Mouse (Mus musculus): ENCODE measurements around the gene Mcf2. TPM values are rescaled to one million over a fixed set of nuclear protein-coding genes. Genes with fewer than 3 reads are reported as not detected.

The Mcf2 gene
- polyA plus RNA-seq, 1 experiment from 2014 or later: 1.0 TPM

GRCm38 (mm10) chrX:60055185-60055584, 123.7 kb downstream of the Mcf2 start:
- Histone ChIP-seq H3K9me3 (ENCODE audit: control insufficient read depth, low read length) (no peaks in the 10 kb centered on the region), H3K9ac (ENCODE audit: low read length) (no peak overlapping the region), H3K4me1 (ENCODE audit: control insufficient read depth, insufficient read depth, low read length) (no peaks in the 10 kb centered on the region), H3K36me3 (ENCODE audit: control insufficient read depth, insufficient read depth, low read length) (no peaks in the 10 kb centered on the region), H3K27me3 (ENCODE audit: control insufficient read depth, insufficient read depth, low read length) (no peaks in the 10 kb centered on the region), H3K4me3 (ENCODE audit: low read depth, low read length) (no peak overlapping the region), H3K27ac (ENCODE audit: low read depth, low read length) (no peak overlapping the region), H3K4me2 (no peak overlapping the region)
- ATAC-seq (ENCODE audit: low FRiP score) (no peak), DNase-seq (ENCODE audit: low spot score, missing footprints) (no peak)
- 79% methylated on average over 9 of the region's 9 CpGs for WGBS

GRCm38 (mm10) chrX:60054745-60055144, 124.1 kb downstream of the Mcf2 start:
- H3K4me1 ChIP-seq (ENCODE audit: control insufficient read depth, insufficient read depth, low read length): no peaks in the 10 kb centered on the region
- H3K27ac ChIP-seq (ENCODE audit: low read depth, low read length): no peak overlapping the region
- no peaks in the 10 kb centered on the region for H3K27me3 ChIP-seq (ENCODE audit: control insufficient read depth, insufficient read depth, low read length)
- no peak overlapping the region for H3K4me3 ChIP-seq (ENCODE audit: low read depth, low read length)
- no peak for ATAC-seq (ENCODE audit: low FRiP score)
- H3K36me3 ChIP-seq (ENCODE audit: control insufficient read depth, insufficient read depth, low read length): no peaks in the 10 kb centered on the region
- DNase-seq (ENCODE audit: low spot score, missing footprints): no peak
- H3K9ac ChIP-seq (ENCODE audit: low read length): no peak overlapping the region
- 86% methylated on average over 1 of the region's 1 CpGs for WGBS
- H3K9me3 ChIP-seq (ENCODE audit: control insufficient read depth, low read length): no peaks in the 10 kb centered on the region
- H3K4me2 ChIP-seq: no peak overlapping the region

DNA sequence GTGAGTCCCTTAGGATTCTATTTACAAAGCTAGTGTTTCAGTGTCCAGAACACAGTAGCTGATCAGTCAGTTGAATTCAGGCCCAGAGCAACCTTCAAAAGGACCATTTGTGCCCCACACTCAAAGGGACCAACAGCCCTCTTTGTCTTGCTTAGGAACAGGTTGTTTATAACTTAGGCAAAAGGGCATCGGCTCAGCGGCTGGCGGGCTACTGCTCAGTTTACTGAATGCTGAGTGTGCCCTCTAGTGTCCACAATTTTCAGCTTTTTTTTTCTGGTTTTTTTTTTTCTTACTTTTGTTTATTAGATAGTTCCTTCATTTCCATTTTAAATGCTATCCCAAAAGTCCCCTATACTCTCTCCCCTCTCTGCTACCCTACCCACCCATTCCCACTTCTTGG, 152.2 kb downstream of the Mcf2 start:
- no peaks in the 10 kb centered on the region for H3K4me1 ChIP-seq (ENCODE audit: control insufficient read depth, insufficient read depth, low read length)
- H3K36me3 ChIP-seq (ENCODE audit: control insufficient read depth, insufficient read depth, low read length): no peaks in the 10 kb centered on the region
- DNase-seq (ENCODE audit: low spot score, missing footprints): peak; percentile 86
- no peak overlapping the region for H3K9ac ChIP-seq (ENCODE audit: low read length)
- H3K9me3 ChIP-seq (ENCODE audit: control insufficient read depth, low read length): no peaks in the 10 kb centered on the region
- WGBS: 11% methylated on average over 3 of the region's 3 CpGs
- no peak overlapping the region for H3K27ac ChIP-seq (ENCODE audit: low read depth, low read length)
- H3K4me2 ChIP-seq: no peak overlapping the region
- no peak for ATAC-seq (ENCODE audit: low FRiP score)
- no peak overlapping the region for H3K4me3 ChIP-seq (ENCODE audit: low read depth, low read length)
- H3K27me3 ChIP-seq (ENCODE audit: control insufficient read depth, insufficient read depth, low read length): no peaks in the 10 kb centered on the region

DNA sequence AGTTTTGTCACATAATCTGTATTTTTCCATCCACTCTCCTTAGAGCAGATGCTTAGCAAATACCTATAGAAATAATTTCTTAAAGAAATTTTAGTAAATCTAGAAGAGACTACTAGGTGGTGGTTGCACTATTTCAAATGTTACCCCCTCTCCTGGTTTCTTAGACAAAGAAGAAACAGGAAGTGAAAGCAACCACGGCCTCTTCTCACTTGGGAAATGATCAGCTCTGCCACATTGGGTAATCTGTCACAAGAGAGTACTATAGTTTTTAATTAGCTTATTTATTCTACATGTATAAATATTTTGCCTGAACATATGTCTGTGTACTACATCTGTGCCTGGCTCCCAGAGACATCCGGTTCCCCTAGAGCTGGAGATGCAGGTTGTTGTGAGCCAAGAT, 157.3 kb downstream of the Mcf2 start:
- Histone ChIP-seq H3K9ac (ENCODE audit: low read length) (no peak overlapping the region), H3K4me2 (no peak overlapping the region), H3K36me3 (ENCODE audit: control insufficient read depth, insufficient read depth, low read length) (no peaks in the 10 kb centered on the region), H3K4me3 (ENCODE audit: low read depth, low read length) (no peak overlapping the region), H3K27ac (ENCODE audit: low read depth, low read length) (no peak overlapping the region), H3K4me1 (ENCODE audit: control insufficient read depth, insufficient read depth, low read length) (no peaks in the 10 kb centered on the region), H3K9me3 (ENCODE audit: control insufficient read depth, low read length) (no peaks in the 10 kb centered on the region), H3K27me3 (ENCODE audit: control insufficient read depth, insufficient read depth, low read length) (no peaks in the 10 kb centered on the region)
- WGBS: 89% methylated on average over 2 of the region's 2 CpGs
- DNase-seq (ENCODE audit: low spot score, missing footprints) (no peak), ATAC-seq (ENCODE audit: low FRiP score) (no peak)

DNA sequence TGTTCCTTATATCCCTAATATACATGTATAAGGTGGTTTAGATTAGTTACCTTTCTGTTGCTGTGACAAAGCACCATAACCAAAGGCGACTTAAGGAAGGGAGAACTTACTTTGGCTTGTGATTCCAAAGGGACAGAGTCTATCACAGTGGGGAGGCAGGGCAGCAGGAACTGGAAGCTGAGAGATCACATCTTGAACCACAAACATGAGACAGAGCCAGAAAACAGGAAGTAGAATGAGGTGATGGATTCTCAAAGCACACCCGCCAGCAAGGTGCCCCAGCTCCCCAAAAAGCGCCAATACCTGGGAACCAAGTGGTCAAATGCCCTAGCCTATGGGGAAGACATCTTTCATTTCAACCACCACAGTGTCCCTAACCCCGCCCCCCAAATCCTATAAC, 157.9 kb downstream of the Mcf2 start:
- H3K4me1 ChIP-seq (ENCODE audit: control insufficient read depth, insufficient read depth, low read length): no peaks in the 10 kb centered on the region
- no peak overlapping the region for H3K4me2 ChIP-seq
- no peaks in the 10 kb centered on the region for H3K9me3 ChIP-seq (ENCODE audit: control insufficient read depth, low read length)
- ATAC-seq (ENCODE audit: low FRiP score): no peak
- H3K27ac ChIP-seq (ENCODE audit: low read depth, low read length): no peak overlapping the region
- H3K4me3 ChIP-seq (ENCODE audit: low read depth, low read length): no peak overlapping the region
- H3K27me3 ChIP-seq (ENCODE audit: control insufficient read depth, insufficient read depth, low read length): no peaks in the 10 kb centered on the region
- WGBS: 87% methylated on average over 4 of the region's 4 CpGs
- no peak for DNase-seq (ENCODE audit: low spot score, missing footprints)
- no peak overlapping the region for H3K9ac ChIP-seq (ENCODE audit: low read length)
- no peaks in the 10 kb centered on the region for H3K36me3 ChIP-seq (ENCODE audit: control insufficient read depth, insufficient read depth, low read length)

GRCm38 (mm10) chrX:60014588-60014987, 164.3 kb downstream of the Mcf2 start:
- no peak overlapping the region for H3K27ac ChIP-seq (ENCODE audit: low read depth, low read length)
- 84% methylated on average over 1 of the region's 1 CpGs for WGBS
- no peak overlapping the region for H3K4me3 ChIP-seq (ENCODE audit: low read depth, low read length)
- no peak overlapping the region for H3K9ac ChIP-seq (ENCODE audit: low read length)
- no peaks in the 10 kb centered on the region for H3K9me3 ChIP-seq (ENCODE audit: control insufficient read depth, low read length)
- no peaks in the 10 kb centered on the region for H3K4me1 ChIP-seq (ENCODE audit: control insufficient read depth, insufficient read depth, low read length)
- ATAC-seq (ENCODE audit: low FRiP score) (no peak), DNase-seq (ENCODE audit: low spot score, missing footprints) (no peak)
- no peaks in the 10 kb centered on the region for H3K36me3 ChIP-seq (ENCODE audit: control insufficient read depth, insufficient read depth, low read length)
- no peaks in the 10 kb centered on the region for H3K27me3 ChIP-seq (ENCODE audit: control insufficient read depth, insufficient read depth, low read length)
- no peak overlapping the region for H3K4me2 ChIP-seq

DNA sequence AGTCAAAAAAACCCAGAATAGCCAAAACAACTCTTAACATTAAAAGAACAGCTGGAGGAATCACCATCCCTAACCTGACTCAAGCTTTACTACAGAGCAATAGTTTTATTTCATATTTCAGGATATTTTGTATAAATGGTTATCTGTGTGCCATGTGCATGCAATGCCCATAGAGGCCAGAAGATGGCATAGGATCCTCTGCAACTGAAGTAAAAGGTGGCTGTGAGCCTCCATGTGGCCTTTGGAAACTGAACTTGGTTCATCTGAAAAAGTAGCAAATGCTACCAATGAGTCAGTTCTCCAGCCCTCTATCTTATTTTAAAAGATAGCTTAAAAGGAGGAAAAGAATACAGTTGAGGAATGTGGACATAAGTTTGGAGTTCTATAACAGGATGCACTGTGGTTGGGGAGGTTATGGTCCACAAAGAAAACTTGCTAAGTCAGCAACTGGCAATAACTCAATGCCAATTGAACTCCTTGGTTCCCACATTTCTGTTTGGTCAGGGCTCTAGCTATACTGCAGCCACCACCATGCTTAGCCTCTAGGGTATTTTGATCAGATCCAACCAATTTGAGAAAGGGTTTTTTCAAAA, 165.7 kb downstream of the Mcf2 start:
- Histone ChIP-seq H3K27ac (ENCODE audit: low read depth, low read length) (no peak overlapping the region), H3K4me2 (no peak overlapping the region), H3K27me3 (ENCODE audit: control insufficient read depth, insufficient read depth, low read length) (no peaks in the 10 kb centered on the region), H3K4me1 (ENCODE audit: control insufficient read depth, insufficient read depth, low read length) (no peaks in the 10 kb centered on the region), H3K36me3 (ENCODE audit: control insufficient read depth, insufficient read depth, low read length) (no peaks in the 10 kb centered on the region), H3K9ac (ENCODE audit: low read length) (no peak overlapping the region), H3K9me3 (ENCODE audit: control insufficient read depth, low read length) (no peaks in the 10 kb centered on the region), H3K4me3 (ENCODE audit: low read depth, low read length) (no peak overlapping the region)
- DNase-seq (ENCODE audit: low spot score, missing footprints): no peak
- no peak for ATAC-seq (ENCODE audit: low FRiP score)

Other genes starting within 250 kb of the Mcf2 start
- not detected in 2 replicates for gene F9, start 179.6 kb downstream of the Mcf2 start, polyA plus RNA-seq (2014; fragmentation: Nextera tagmentation; extraction: Ambion mirVana)

Data from midbrain, embryonic 11.5 days (tissue).